Mouse (Mus musculus): ENCODE measurements around the gene Abhd5.

Gene Abhd5

GRCm38 (mm10) chr9:122415056-122415775, 63.8 kb downstream of the Abhd5 start:
- no peak for DNase-seq (ENCODE audit: low spot score)

DNA sequence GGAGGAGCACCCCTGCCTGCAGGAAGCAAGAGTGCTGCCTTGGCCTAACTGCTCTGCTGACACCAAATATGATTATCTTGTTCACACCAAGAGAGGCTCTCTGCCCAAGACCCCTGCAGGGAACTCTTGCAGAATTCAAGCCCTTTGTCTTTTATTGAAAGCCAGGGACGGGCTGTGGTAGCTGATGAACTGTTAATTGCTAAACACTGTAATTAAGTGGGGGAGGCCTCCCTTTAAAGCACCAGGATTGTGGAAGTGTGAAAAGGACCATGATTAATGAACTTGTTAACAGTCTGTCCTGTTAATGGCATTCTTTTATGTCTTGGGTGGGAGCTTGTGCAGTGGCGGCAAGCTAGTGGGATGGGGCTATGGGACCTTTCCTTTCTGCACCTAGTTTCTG, 65.2 kb downstream of the Abhd5 start:
- DNase-seq (ENCODE audit: low spot score), result no peak

GRCm38 (mm10) chr9:122420195-122420756, 68.9 kb downstream of the Abhd5 start:
- DNase-seq (ENCODE audit: low spot score), result peak; percentile 96

DNA sequence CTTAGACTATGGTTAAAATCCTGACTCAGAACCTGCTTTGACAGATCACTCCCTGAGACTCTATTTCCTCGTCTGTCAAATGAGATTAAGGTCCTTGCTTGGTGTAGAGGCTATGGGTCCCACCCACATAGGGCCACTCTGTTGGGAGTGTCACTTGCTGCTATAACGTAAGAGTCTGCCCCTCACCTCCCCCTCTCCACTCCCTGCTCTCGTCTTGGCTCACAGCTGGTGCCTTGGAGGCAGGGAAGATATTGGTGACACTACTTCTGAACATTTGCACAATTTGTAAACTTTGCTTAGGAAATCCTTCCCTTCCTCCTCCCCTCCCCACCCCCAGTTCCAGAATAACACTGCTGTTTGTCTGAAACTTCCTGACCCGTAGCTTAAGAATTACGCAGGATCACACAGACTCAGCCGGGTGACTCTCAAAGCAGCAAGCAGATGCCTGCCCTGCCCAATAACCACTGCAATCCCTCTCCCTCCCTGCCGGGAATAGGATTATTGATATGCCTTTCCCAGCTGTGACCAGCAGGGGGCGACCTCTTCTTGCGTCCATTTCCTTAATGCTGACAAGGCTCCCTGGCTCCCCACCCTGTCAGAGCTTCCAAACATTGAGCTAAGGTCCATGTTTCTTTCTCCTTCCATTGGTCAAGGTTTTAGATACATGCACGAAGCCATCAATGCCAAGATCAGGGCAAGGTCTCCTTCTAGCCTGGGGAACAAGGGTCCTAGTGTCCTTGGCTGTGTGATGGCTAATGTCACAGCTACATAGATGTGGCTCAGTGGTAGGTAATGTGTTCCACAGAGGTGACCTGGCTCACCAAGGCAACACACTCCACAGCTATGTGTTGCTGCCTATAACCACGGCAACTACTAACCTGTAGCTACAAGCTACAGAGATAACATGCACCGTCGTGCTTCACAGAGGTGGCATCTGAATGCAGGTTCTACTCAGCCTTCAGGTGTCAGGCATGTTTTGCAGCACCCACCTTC, 69.7 kb downstream of the Abhd5 start:
- peak; percentile 97 for DNase-seq (ENCODE audit: low spot score)

DNA sequence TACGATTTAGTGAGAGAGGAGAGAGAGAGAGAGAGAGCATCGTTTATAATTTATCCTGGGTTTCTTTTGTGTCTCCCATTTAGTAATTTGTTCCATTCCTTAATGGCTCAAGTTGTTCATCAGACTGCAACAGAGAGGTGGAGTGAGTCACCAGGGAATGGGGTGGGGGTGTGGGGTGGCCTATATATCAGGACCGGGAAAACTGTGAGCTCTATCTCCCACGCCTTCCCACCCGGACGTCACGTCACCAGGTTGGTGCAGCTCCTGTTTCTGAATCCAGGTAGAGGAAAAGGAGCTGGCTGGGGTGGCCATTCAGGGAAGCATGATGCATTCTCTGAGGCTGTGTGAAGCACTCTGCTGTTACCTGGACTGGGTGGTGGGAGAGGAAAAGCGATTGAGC, 70.5 kb downstream of the Abhd5 start:
- no peak for DNase-seq (ENCODE audit: low spot score)

DNA sequence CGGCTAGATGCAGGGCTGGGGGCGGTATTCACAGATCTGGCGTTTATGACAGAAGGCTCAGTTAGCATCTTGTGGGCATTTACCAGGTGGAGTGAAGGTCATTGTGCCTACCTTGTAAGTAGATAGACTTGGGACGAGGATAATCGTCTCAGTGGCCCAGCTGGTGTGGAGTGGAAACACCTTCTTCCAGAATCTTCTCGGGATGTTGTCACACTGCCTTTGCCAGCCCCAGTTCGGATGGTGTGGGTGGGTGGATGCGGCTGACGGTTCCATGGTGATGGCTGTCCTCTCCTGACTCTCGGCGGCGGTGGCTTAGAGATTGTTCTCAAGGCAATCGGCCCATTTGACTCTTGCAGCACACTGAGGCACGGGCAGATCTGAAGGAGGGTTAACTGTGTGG, 71.3 kb downstream of the Abhd5 start:
- no peak for DNase-seq (ENCODE audit: low spot score)

- no peak for DNase-seq (ENCODE audit: low spot score)
These were observed 71.7 kb downstream of the Abhd5 start for GRCm38 (mm10) chr9:122423146-122423545.

GRCm38 (mm10) chr9:122424941-122425608, 73.7 kb downstream of the Abhd5 start:
- DNase-seq (ENCODE audit: low spot score), result no peak

GRCm38 (mm10) chr9:122429058-122429649, 77.7 kb downstream of the Abhd5 start:
- no peak for DNase-seq (ENCODE audit: low spot score)

GRCm38 (mm10) chr9:122429685-122430084, 78.3 kb downstream of the Abhd5 start:
- no peak for DNase-seq (ENCODE audit: low spot score)
